Mouse (Mus musculus) heart, embryonic 16.5 days (tissue): Measurements from ENCODE around the gene Frs2. TPM values are rescaled to one million over a fixed set of nuclear protein-coding genes. Genes with fewer than 3 reads are reported as not detected.
A peak's percentile ranks its signal among the peaks of the same experiment; 100 is the strongest.

Experiments
- ATAC-seq: fragments of 200-750 bp; cut with Nextera tagmentation; replicated peaks from 2 replicates; pipeline ENCODE4 v1.8.0; 2017; ENCODE audit warnings: moderate number of reproducible peaks; ENCODE audit not compliant: insufficient read depth, low FRiP score; ENCODE audit errors: extremely low read depth
- H3K27ac ChIP-seq: fragments of 300-500 bp; sonication (generic); 2 replicates; pipeline ENCODE4 v1.5.1; 2014; ENCODE audit warnings: mild to moderate bottlenecking, low read length, control low read depth, moderate library complexity
- H3K27me3 ChIP-seq: fragments of 300-500 bp; sonication (generic); 2 replicates; pipeline ENCODE4 v1.6.1; 2014; ENCODE audit warnings: low read length, mixed read lengths; ENCODE audit not compliant: control insufficient read depth, insufficient read depth
- H3K36me3 ChIP-seq: fragments of 300-500 bp; sonication (generic); 2 replicates; pipeline ENCODE4 v1.6.1; 2014; ENCODE audit not compliant: control insufficient read depth, insufficient read depth
- H3K4me1 ChIP-seq: fragments of 300-500 bp; sonication (generic); 2 replicates; pipeline ENCODE4 v1.6.1; 2014; ENCODE audit warnings: low read length, mixed read lengths; ENCODE audit not compliant: control insufficient read depth, insufficient read depth
- H3K4me2 ChIP-seq: fragments of 300-500 bp; sonication (generic); 2 replicates; pipeline ENCODE4 v1.6.1; 2014; ENCODE audit warnings: low read depth, mild to moderate bottlenecking, control low read depth, low read length
- H3K4me3 ChIP-seq: fragments of 300-500 bp; sonication (generic); 2 replicates; pipeline ENCODE4 v1.5.1; 2014; ENCODE audit warnings: mild to moderate bottlenecking, control low read depth, low read length
- H3K9ac ChIP-seq: fragments of 300-500 bp; sonication (generic); 2 replicates; pipeline ENCODE4 v1.6.1; 2014; ENCODE audit warnings: low read length, control low read depth
- H3K9me3 ChIP-seq: fragments of 300-500 bp; sonication (generic); replicated peaks from 2 replicates; pipeline ENCODE4 v1.6.1; 2016; ENCODE audit warnings: low read length; ENCODE audit not compliant: control insufficient read depth
- WGBS: fragments of 180-500 bp; shearing (Covaris S2); extraction: QIAGEN DNeasy Blood & Tissue Kit; methylation state at CpG from one replicate; pipeline ENCODE4 v1.1.7; 2014; 5-methylcytosine and 5-hydroxymethylcytosine counted together
- polyA plus RNA-seq: library from polyadenylated mRNA; unstranded; fragments of >200 nt; fragmentation: Nextera tagmentation; extraction: Ambion mirVana; gene quantifications from 2 replicates; pipeline ENCODE4 v1.2.1, GENCODE M21; 2015

Frs2 gene
- polyA plus RNA-seq, 1 experiment from 2014 or later, result 17.5 TPM

- 22% methylated on average over 11 of the region's 11 CpGs for WGBS
- Histone ChIP-seq H3K4me1 (peaks cover 34% of the 10 kb centered on the region), H3K4me3 (peak overlapping the region; percentile 22; the same call in 1 of the 2 replicates), H3K27ac (peak overlapping the region; percentile 89), H3K9ac (peak overlapping the region; percentile 41; the same call in 1 of the 2 replicates), H3K36me3 (no peaks in the 10 kb centered on the region), H3K27me3 (no peaks in the 10 kb centered on the region), H3K9me3 (no peaks in the 10 kb centered on the region), H3K4me2 (peak overlapping the region; percentile 53)
- ATAC-seq, result peak; percentile 49
These were observed 28.8 kb downstream of the Frs2 start for GRCm38 (mm10) chr10:117119531-117119930.

GRCm38 (mm10) chr10:117118421-117118831, 29.9 kb downstream of the Frs2 start:
- Histone ChIP-seq H3K27ac (peak overlapping the region; percentile 87), H3K4me3 (no peak overlapping the region), H3K4me2 (no peak overlapping the region), H3K4me1 (peaks cover 34% of the 10 kb centered on the region), H3K9me3 (no peaks in the 10 kb centered on the region), H3K36me3 (no peaks in the 10 kb centered on the region), H3K27me3 (no peaks in the 10 kb centered on the region), H3K9ac (no peak overlapping the region)
- 30% methylated on average over 7 of the region's 7 CpGs for WGBS
- ATAC-seq, result peak; percentile 46

GRCm38 (mm10) chr10:117115652-117116051, 32.7 kb downstream of the Frs2 start:
- Histone ChIP-seq H3K36me3 (no peaks in the 10 kb centered on the region), H3K4me3 (no peak overlapping the region), H3K27ac (no peak overlapping the region), H3K27me3 (no peaks in the 10 kb centered on the region), H3K4me1 (peaks cover 50% of the 10 kb centered on the region), H3K9ac (no peak overlapping the region), H3K4me2 (peak overlapping the region; percentile 8; the same call in 1 of the 2 replicates), H3K9me3 (no peaks in the 10 kb centered on the region)
- WGBS, result 44% methylated on average over 3 of the region's 3 CpGs
- no peak for ATAC-seq

GRCm38 (mm10) chr10:117112545-117112944, 35.8 kb downstream of the Frs2 start:
- H3K36me3 ChIP-seq, result no peaks in the 10 kb centered on the region
- WGBS, result 50% methylated on average over 2 of the region's 2 CpGs
- ATAC-seq, result no peak
- peak overlapping the region; percentile 53 for H3K27ac ChIP-seq
- no peaks in the 10 kb centered on the region for H3K9me3 ChIP-seq
- no peak overlapping the region; the same call in 1 of the 2 replicates for H3K9ac ChIP-seq
- H3K27me3 ChIP-seq, result no peaks in the 10 kb centered on the region
- no peak overlapping the region for H3K4me2 ChIP-seq
- H3K4me1 ChIP-seq, result peaks cover 42% of the 10 kb centered on the region
- H3K4me3 ChIP-seq, result no peak overlapping the region

GRCm38 (mm10) chr10:117111455-117111854, 36.9 kb downstream of the Frs2 start:
- no peaks in the 10 kb centered on the region for H3K9me3 ChIP-seq
- 0 out of 2 replicates have a peak overlapping the region, but pooled peaks have one; percentile 0 for H3K4me2 ChIP-seq
- WGBS, result 36% methylated on average over 7 of the region's 7 CpGs
- ATAC-seq, result peak; percentile 61
- H3K36me3 ChIP-seq, result no peaks in the 10 kb centered on the region
- no peak overlapping the region for H3K4me3 ChIP-seq
- H3K4me1 ChIP-seq, result peaks cover 40% of the 10 kb centered on the region
- no peak overlapping the region for H3K9ac ChIP-seq
- peak overlapping the region; percentile 45 for H3K27ac ChIP-seq
- no peaks in the 10 kb centered on the region for H3K27me3 ChIP-seq

- Histone ChIP-seq H3K36me3 (no peaks in the 10 kb centered on the region), H3K27me3 (no peaks in the 10 kb centered on the region), H3K9ac (no peak overlapping the region), H3K4me2 (no peak overlapping the region), H3K27ac (peak overlapping the region; percentile 42; the same call in 1 of the 2 replicates), H3K4me3 (no peak overlapping the region), H3K4me1 (peaks cover 41% of the 10 kb centered on the region), H3K9me3 (no peaks in the 10 kb centered on the region)
- ATAC-seq, result no peak
- 61% methylated on average over 3 of the region's 3 CpGs for WGBS
These were observed 38.1 kb downstream of the Frs2 start for GRCm38 (mm10) chr10:117110271-117110670.

GRCm38 (mm10) chr10:117106686-117107085, 41.6 kb downstream of the Frs2 start:
- H3K27me3 ChIP-seq, result no peaks in the 10 kb centered on the region
- no peak for ATAC-seq
- peaks cover 47% of the 10 kb centered on the region for H3K4me1 ChIP-seq
- no peaks in the 10 kb centered on the region for H3K36me3 ChIP-seq
- 7% methylated on average over 3 of the region's 3 CpGs for WGBS
- H3K27ac ChIP-seq, result peak overlapping the region; percentile 69
- H3K9me3 ChIP-seq, result no peaks in the 10 kb centered on the region
- H3K4me3 ChIP-seq, result no peak overlapping the region
- H3K4me2 ChIP-seq, result no peak overlapping the region; the same call in 1 of the 2 replicates
- H3K9ac ChIP-seq, result no peak overlapping the region

GRCm38 (mm10) chr10:117106244-117106643, 42.1 kb downstream of the Frs2 start:
- H3K27ac ChIP-seq, result peak overlapping the region; percentile 69
- H3K27me3 ChIP-seq, result no peaks in the 10 kb centered on the region
- peaks cover 43% of the 10 kb centered on the region for H3K4me1 ChIP-seq
- no peak overlapping the region; the same call in 1 of the 2 replicates for H3K4me2 ChIP-seq
- H3K9ac ChIP-seq, result peak overlapping the region; percentile 29; the same call in 1 of the 2 replicates
- no peaks in the 10 kb centered on the region for H3K36me3 ChIP-seq
- H3K9me3 ChIP-seq, result no peaks in the 10 kb centered on the region
- no peak overlapping the region for H3K4me3 ChIP-seq
- peak; percentile 52 for ATAC-seq
- 8% methylated on average over 4 of the region's 4 CpGs for whole genome bisulfite sequencing

- no peak overlapping the region for H3K4me3 ChIP-seq
- H3K27ac ChIP-seq, result peak overlapping the region; percentile 48
- H3K36me3 ChIP-seq, result 0 out of 2 replicates have a peak, but pooled peaks cover 3% of the 10 kb centered on the region
- peaks cover 38% of the 10 kb centered on the region for H3K4me1 ChIP-seq
- no peak overlapping the region for H3K4me2 ChIP-seq
- no peaks in the 10 kb centered on the region for H3K9me3 ChIP-seq
- WGBS, result 43% methylated on average over 4 of the region's 4 CpGs
- H3K9ac ChIP-seq, result no peak overlapping the region
- no peaks in the 10 kb centered on the region for H3K27me3 ChIP-seq
- no peak for ATAC-seq
These were observed 43.3 kb downstream of the Frs2 start for GRCm38 (mm10) chr10:117105015-117105414.
